Mouse (Mus musculus): ENCODE measurements around the gene Gm4737.
"Not testable (repeated sequence)": the region's sequence is repeated elsewhere in the genome, so short reads cannot be mapped to it uniquely, and the experiment has no call there.

The Gm4737 gene

DNA sequence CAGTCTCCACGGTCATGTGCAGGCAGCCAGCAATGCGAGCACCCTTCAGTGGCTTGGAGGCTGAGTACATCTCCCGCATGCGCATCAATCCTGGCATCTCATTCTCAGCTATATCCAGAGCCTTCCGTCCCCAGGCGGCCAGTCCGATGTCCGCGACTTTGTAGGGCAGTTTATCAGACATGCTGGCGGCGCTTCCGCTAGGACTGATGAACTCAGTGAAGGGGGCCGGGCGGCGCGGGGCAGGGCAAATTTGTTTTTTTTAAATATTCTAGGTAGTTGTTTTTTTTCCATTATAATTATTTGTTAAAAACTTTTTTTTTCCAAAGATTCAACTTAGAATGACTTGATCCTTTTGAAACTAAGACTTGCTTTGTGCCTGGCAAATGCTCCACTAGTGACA, at the start of gene Gm4737:
TSS of gene Gm4737 (minus strand) at position 246 of the 400 bp plus-strand sequence.
- DNase-seq (ENCODE audit: low spot score), result not testable (repeated sequence)

GRCm38 (mm10) chr16:46195792-46196191, 40.9 kb upstream of the Gm4737 start:
- DNase-seq (ENCODE audit: low spot score), result no peak

DNA sequence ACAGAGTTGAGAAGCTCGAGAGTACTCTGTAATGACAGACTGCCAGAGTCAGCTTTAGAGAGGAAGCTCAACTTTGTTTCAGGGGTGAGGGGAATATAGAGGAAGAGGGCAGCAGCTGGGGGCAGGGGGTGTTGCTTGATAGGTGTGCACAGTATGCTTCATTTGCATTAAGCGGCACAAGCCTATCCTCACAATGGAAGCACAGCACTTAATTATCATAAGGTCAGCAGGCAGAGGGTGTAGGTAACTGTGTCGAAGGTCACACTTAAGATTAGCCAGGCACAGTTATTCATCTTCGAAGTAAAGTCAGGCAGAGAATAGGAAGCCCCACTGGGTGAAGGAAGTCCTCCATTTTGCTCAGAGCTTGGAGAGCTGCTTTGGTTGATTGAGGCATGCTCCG, 28.2 kb upstream of the Gm4737 start:
- DNase-seq (ENCODE audit: low spot score), result no peak

GRCm38 (mm10) chr16:46178121-46178801, 23.4 kb upstream of the Gm4737 start:
- DNase-seq (ENCODE audit: low spot score), result no peak

GRCm38 (mm10) chr16:46173039-46173438, 18.2 kb upstream of the Gm4737 start:
- DNase-seq (ENCODE audit: low spot score), result no peak

GRCm38 (mm10) chr16:46166971-46167370, 12.1 kb upstream of the Gm4737 start:
- no peak for DNase-seq (ENCODE audit: low spot score)

- no peak for DNase-seq (ENCODE audit: low spot score)
Observed at GRCm38 (mm10) chr16:46165305-46165704, 10.4 kb upstream of the Gm4737 start.

- DNase-seq (ENCODE audit: low spot score), result no peak
Observed at GRCm38 (mm10) chr16:46151141-46151540, 3.7 kb downstream of the Gm4737 start.

DNA sequence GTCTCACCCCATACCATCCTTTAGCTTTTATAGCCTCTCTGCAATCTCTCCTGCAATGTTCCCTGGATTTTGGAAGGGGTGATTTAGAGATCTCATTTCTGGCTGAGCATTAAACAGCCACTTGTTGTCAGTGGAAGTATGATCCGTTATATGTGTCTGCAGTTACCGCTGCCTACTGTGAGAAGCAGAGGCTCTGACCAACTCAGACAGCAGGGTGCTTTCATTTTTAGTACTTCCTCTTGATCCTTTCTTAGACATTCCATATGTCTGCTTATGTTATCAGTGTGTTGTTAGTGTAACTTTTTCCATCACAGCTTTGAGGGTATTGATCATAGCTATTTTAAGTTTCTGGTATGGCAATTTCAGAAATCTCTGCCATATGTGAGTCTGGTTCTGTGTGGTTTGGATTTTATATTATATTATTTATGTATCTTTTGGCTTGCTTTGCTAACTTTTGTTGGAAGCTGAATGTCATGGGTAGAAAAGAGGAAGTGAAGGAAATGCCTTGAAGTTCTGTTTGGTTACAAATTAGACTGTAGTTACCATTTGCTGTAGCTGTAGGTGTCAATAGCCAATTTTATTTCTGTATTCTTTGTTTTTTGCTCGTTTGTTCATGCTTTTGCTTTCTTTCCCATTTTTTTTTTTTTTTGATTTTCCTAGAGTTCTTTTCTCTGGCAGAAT, 6.1 kb downstream of the Gm4737 start:
- no peak for DNase-seq (ENCODE audit: low spot score)

- no peak for DNase-seq (ENCODE audit: low spot score)
Observed at GRCm38 (mm10) chr16:46146962-46147361, 7.9 kb downstream of the Gm4737 start.

DNA sequence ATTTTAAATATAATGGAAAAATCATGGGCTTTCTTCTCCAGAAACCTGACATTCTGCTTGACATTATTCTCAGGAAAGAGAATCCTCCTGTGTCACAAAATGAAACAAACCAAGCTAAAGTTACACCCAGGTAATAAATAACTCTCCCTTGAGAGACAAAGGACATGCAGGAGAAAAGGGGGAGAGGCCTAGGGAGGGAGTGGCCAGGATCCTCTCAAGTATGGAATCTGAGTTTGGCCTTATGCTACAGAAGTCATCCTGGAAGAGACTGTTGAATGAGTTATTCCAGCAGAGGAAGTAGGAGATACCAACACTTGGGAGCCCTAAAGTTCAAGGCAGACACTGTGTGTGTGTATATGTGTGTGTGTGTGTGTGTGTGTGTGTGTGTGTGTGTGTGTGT, 32.6 kb downstream of the Gm4737 start:
- DNase-seq (ENCODE audit: low spot score), result no peak

DNA sequence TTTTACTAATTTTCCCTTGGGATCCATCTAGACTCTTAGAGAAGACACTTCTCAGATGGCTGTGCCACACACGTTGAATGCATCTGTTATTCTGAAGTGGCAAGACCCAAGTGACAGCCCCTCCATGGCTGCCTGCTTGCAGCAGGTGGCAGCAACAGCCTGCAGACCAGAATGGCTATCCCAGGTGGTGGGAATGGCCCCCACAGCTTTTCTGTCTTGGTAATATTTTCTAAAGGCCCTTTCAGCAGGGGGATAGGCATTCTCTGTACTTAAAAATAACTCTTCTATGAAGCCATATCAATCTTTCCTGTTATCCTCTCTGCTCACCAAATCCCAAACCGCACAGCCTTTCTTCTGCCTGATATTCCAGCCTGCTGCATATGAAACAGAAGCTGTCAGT, 33.5 kb downstream of the Gm4737 start:
- no peak for DNase-seq (ENCODE audit: low spot score)

- no peak for DNase-seq (ENCODE audit: low spot score)
Observed at GRCm38 (mm10) chr16:46120607-46121006, 34.3 kb downstream of the Gm4737 start.

GRCm38 (mm10) chr16:46120020-46120419, 34.9 kb downstream of the Gm4737 start, which contains the start of gene Cd96:
Gene Cd96 (minus strand): TSS chr16:46120251.
- no peak for DNase-seq (ENCODE audit: low spot score)

DNA sequence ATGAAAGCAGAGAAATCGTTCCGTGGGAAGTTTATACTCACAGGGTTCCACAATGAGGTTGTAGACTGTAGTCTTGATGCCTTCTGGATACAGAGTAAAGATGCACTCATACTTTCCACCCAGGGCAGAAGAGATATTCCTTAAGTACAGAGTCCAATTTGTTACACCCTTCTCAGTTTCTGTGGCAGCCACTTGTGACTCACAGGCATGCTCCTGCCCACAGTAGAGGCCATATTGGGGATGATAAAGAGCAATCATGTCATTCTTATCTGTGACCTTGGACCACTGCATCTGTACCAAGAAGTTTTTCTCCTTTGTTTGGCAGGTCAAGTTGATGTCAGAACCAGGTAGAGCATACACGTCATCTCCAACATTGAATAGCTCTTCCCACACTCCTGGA, 37.2 kb downstream of the Gm4737 start:
- no peak for DNase-seq (ENCODE audit: low spot score)

GRCm38 (mm10) chr16:46114727-46115126, 40.1 kb downstream of the Gm4737 start:
- no peak for DNase-seq (ENCODE audit: low spot score)

DNA sequence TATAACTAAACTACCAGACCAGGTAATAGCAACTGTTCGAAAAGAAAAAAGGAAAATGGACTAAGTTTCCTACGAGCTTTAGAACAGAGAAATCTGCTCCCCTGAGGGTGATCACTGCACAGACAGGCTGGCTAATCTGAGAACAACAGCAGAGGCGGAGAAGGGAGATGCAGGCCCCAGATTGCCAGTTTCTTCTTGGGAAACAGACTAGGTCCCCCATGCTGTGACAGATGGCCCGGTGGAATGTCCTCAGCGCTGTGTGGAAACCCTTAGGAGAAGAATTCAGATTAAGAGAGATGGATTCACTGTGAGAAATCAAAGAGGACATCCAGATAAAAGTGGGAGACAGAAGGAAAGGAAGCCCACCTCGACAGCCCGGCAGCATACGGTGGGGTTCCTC, 45.3 kb downstream of the Gm4737 start:
- DNase-seq (ENCODE audit: low spot score), result no peak

DNA sequence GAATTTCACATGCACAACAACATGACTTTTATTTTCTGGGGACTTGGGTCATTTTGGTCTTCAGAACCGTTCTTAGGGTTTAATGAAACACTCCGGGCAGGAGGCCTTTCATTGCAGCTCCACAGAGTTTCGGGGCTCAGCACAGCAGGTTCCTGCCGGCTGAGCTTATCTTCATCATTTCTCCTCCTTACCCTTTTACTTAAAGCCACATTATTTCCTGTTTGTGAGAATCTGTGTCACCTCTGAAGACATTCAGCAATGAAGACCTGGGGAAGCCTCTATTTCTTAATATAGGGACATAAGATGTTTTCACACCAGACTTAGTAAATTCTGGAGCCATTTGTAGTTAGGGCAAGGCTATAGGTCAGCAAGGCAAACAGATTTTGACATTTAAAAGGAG, 47.4 kb downstream of the Gm4737 start:
- no peak for DNase-seq (ENCODE audit: low spot score)

- DNase-seq (ENCODE audit: low spot score), result no peak
Observed at GRCm38 (mm10) chr16:46104491-46104890, 50.4 kb downstream of the Gm4737 start.

Measured in ovary, postnatal 10 days (tissue).